In the genomic region with DNA sequence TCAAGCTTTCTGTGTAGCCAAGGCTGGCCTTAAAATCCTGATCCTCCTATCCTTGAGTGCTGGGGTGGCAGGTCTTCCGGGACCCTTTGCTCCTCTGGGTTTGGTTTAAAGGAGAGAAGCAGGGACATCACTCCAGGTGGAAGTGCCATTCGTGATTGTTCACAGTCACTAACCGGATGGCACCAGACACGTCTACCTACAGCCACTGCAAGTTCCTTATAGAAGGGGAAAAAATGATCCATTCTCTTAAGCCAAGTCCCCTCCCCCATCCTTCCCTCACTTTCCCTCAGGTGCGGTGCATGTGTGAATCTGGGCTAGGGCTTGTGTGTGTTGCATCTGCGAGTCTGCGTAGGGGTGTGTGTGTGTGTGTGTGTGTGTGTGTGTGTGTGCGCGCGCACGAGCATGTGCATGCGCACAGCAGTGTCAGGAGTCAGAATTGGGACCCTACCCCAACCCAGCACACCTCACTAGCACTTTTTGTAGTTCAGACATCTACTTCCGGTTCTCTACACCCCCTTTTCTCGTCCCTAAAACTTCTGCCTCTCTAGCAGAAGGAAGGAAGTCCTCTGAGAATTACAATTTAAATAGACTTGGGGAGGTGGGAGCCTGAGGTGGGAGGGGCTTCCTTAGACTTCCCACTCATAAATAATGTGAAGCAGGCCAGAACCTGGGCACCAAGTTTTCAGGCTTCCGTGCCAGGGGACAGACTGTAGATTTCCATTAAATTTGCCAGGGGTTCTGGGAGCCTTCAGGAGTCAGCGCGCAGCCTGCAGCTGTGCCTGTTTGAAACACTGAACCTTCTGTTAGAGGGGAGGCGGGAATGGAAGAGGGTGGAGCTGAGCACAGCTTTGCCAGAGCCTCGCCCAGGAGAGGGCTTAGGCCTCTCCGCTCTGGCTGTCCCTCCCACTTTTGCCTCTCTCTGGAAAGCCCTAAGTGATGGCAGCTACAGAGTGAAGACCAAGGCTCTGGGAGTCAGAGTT, we compare ENCODE assay signal across 8 mouse cellular contexts. TPM values are rescaled to one million over a fixed set of nuclear protein-coding genes. Genes with fewer than 3 reads are reported as not detected.
DNase-seq lines count a peak whose midpoint lies in the region; ATAC-seq and TF ChIP-seq lines count a peak whose summit lies in the region.

No protein-coding gene starts in this region.

- H3K4me2 ChIP-seq in embryonic facial prominence, embryonic 14.5 days (ENCODE audit: low read depth, low read length), result peak overlapping the region; percentile 44
- peak overlapping the region; percentile 42 for H3K4me2 ChIP-seq in heart, embryonic 12.5 days
- peak overlapping the region; percentile 45 for H3K4me2 ChIP-seq in lung, embryonic 16.5 days (ENCODE audit: low read depth, low read length)

- H3K27me3 ChIP-seq in embryonic facial prominence, embryonic 14.5 days (replicated peaks; ENCODE audit: control insufficient read depth, insufficient read depth, low read length), result no peaks in the 10 kb centered on the region
- no peaks in the 10 kb centered on the region; the same call in 1 of the 2 replicates for H3K27me3 ChIP-seq in heart, embryonic 12.5 days (replicated peaks)
- no peaks in the 10 kb centered on the region for H3K27me3 ChIP-seq in lung, embryonic 16.5 days (ENCODE audit: control insufficient read depth, insufficient read depth, low read depth, low read length)
- H3K27me3 ChIP-seq in small intestine, adult 2 months (ENCODE audit: control insufficient read depth, insufficient read depth, low read length), result no peaks in the 10 kb centered on the region

- no peaks in the 10 kb centered on the region for H3K9me3 ChIP-seq in embryonic facial prominence, embryonic 14.5 days (ENCODE audit: control insufficient read depth, low read length)
- H3K9me3 ChIP-seq in heart, embryonic 12.5 days (replicated peaks), result no peaks in the 10 kb centered on the region
- H3K9me3 ChIP-seq in lung, embryonic 16.5 days (ENCODE audit: control insufficient read depth, low read length), result no peaks in the 10 kb centered on the region

- TF ChIP-seq POLR2A in small intestine, adult 2 months (IDR thresholded peaks at IDR 0.05; ENCODE audit: low read depth, low read length), result no peak

- 21% methylated on average over 20 of the region's 20 CpGs for WGBS in embryonic facial prominence, embryonic 14.5 days
- WGBS in heart, embryonic 12.5 days, result 22% methylated on average over 20 of the region's 20 CpGs
- 24% methylated on average over 20 of the region's 20 CpGs for WGBS in lung, embryonic 16.5 days
- 12% methylated on average over 20 of the region's 20 CpGs for WGBS in small intestine, adult 2 months

- peak; percentile 94 for ATAC-seq in embryonic facial prominence, embryonic 14.5 days (ENCODE audit: low read depth)
- peak; percentile 58; the same call in 1 of the 2 replicates for ATAC-seq in heart, embryonic 12.5 days (ENCODE audit: insufficient number of reproducible peaks, low FRiP score)
- peak; percentile 80 for ATAC-seq in lung, embryonic 16.5 days (ENCODE audit: low read depth)

- TF ChIP-seq CTCF in small intestine, adult 2 months (IDR thresholded peaks at IDR 0.05; ENCODE audit: extremely low read depth, insufficient read length, insufficient replicate concordance, low read depth, low read length), result no peak

- peak overlapping the region; percentile 25; the same call in 1 of the 2 replicates for H3K9ac ChIP-seq in embryonic facial prominence, embryonic 14.5 days (ENCODE audit: low read depth, low read length)
- peak overlapping the region; percentile 3; the same call in 1 of the 2 replicates for H3K9ac ChIP-seq in heart, embryonic 12.5 days
- H3K9ac ChIP-seq in lung, embryonic 16.5 days (ENCODE audit: low read length), result peak overlapping the region; percentile 2

- peak overlapping the region; percentile 82 for H3K27ac ChIP-seq in embryonic facial prominence, embryonic 14.5 days (replicated peaks; ENCODE audit: low read depth, low read length)
- H3K27ac ChIP-seq in heart, embryonic 12.5 days (ENCODE audit: poor library complexity, severe bottlenecking), result peak overlapping the region; percentile 25
- peak overlapping the region; percentile 62 for H3K27ac ChIP-seq in lung, embryonic 16.5 days (ENCODE audit: low read length)
- H3K27ac ChIP-seq in small intestine, adult 2 months (ENCODE audit: insufficient read depth, low read depth, low read length), result peak overlapping the region; percentile 46

- DNase-seq in A20 (ENCODE audit: low read depth, low spot score) (peak; percentile 4), MN1 (ENCODE audit: low spot score) (peak; percentile 91)
- DNase-seq in embryonic facial prominence, embryonic 14.5 days (ENCODE audit: low spot score), result peak; percentile 95
- DNase-seq in kidney, postnatal 10 days, result peak; percentile 71
- no peak for DNase-seq in B cell, adult 2 months

- peaks cover 16% of the 10 kb centered on the region for H3K36me3 ChIP-seq in embryonic facial prominence, embryonic 14.5 days (ENCODE audit: control insufficient read depth, insufficient read depth, low read length)
- peaks cover 36% of the 10 kb centered on the region for H3K36me3 ChIP-seq in heart, embryonic 12.5 days
- H3K36me3 ChIP-seq in lung, embryonic 16.5 days (ENCODE audit: control insufficient read depth, insufficient read depth, low read length), result 0 out of 2 replicates have a peak, but pooled peaks cover 8% of the 10 kb centered on the region
- H3K36me3 ChIP-seq in small intestine, adult 2 months (ENCODE audit: control insufficient read depth, insufficient read depth, low read length), result peaks cover 7% of the 10 kb centered on the region

- peak overlapping the region; percentile 16 for H3K4me3 ChIP-seq in embryonic facial prominence, embryonic 14.5 days (ENCODE audit: low read depth, low read length)
- peak overlapping the region; percentile 2; the same call in 1 of the 2 replicates for H3K4me3 ChIP-seq in heart, embryonic 12.5 days
- H3K4me3 ChIP-seq in lung, embryonic 16.5 days (ENCODE audit: low read length), result no peak overlapping the region
- H3K4me3 ChIP-seq in small intestine, adult 2 months (ENCODE audit: low read depth, low read length), result no peak overlapping the region

- H3K4me1 ChIP-seq in embryonic facial prominence, embryonic 14.5 days (ENCODE audit: control insufficient read depth, insufficient read depth, low read length), result peaks cover 28% of the 10 kb centered on the region
- peaks cover 47% of the 10 kb centered on the region for H3K4me1 ChIP-seq in heart, embryonic 12.5 days (replicated peaks)
- peaks cover 24% of the 10 kb centered on the region for H3K4me1 ChIP-seq in lung, embryonic 16.5 days (replicated peaks; ENCODE audit: control insufficient read depth, insufficient read depth, low read length)
- peaks cover 29% of the 10 kb centered on the region for H3K4me1 ChIP-seq in small intestine, adult 2 months (ENCODE audit: control insufficient read depth, insufficient read depth, insufficient read length, low read length)

RNA-seq across cellular contexts. Expression of a gene that starts 3.1 kb away (rescaled TPM):
- 12.5 and 13.2 TPM in 2 replicates for polyA plus RNA-seq in embryonic facial prominence, embryonic 14.5 days (2014; fragmentation: Nextera tagmentation; extraction: Ambion mirVana)
- 10.2 and 10.6 TPM in 2 replicates for polyA plus RNA-seq in heart, embryonic 12.5 days (2016; fragmentation: Nextera tagmentation; extraction: Ambion mirVana)
- polyA plus RNA-seq in lung, embryonic 16.5 days (2015; fragmentation: Nextera tagmentation; extraction: Ambion mirVana), result 15.8 and 16.4 TPM in 2 replicates
- polyA plus RNA-seq in small intestine, adult 2 months (2012; rRNA removed), result 23.5 and 31.9 TPM in 2 replicates

RNA-seq across cellular contexts. Expression of a gene that starts 10.5 kb away (rescaled TPM):
- polyA plus RNA-seq in embryonic facial prominence, embryonic 14.5 days (2014; fragmentation: Nextera tagmentation; extraction: Ambion mirVana), result 2.9 and 3.2 TPM in 2 replicates
- polyA plus RNA-seq in heart, embryonic 12.5 days (2016; fragmentation: Nextera tagmentation; extraction: Ambion mirVana), result 1.00 and 1.1 TPM in 2 replicates
- polyA plus RNA-seq in lung, embryonic 16.5 days (2015; fragmentation: Nextera tagmentation; extraction: Ambion mirVana), result 1.5 and 1.6 TPM in 2 replicates
- polyA plus RNA-seq in small intestine, adult 2 months (2012; rRNA removed), result 6.3 and 7.1 TPM in 2 replicates

RNA-seq across cellular contexts. Expression of a gene that starts 41.2 kb away (rescaled TPM):
- 77.6 and 92.2 TPM in 2 replicates for polyA plus RNA-seq in embryonic facial prominence, embryonic 14.5 days (2014; fragmentation: Nextera tagmentation; extraction: Ambion mirVana)
- polyA plus RNA-seq in heart, embryonic 12.5 days (2016; fragmentation: Nextera tagmentation; extraction: Ambion mirVana), result 52.2 and 58.2 TPM in 2 replicates
- polyA plus RNA-seq in lung, embryonic 16.5 days (2015; fragmentation: Nextera tagmentation; extraction: Ambion mirVana), result 80.7 and 84.3 TPM in 2 replicates
- 21.8 and 23.2 TPM in 2 replicates for polyA plus RNA-seq in small intestine, adult 2 months (2012; rRNA removed)

RNA-seq across cellular contexts. Expression of a gene that starts 52.4 kb away (rescaled TPM):
- polyA plus RNA-seq in embryonic facial prominence, embryonic 14.5 days (2014; fragmentation: Nextera tagmentation; extraction: Ambion mirVana), result 0.25 TPM in 1 of 2 replicates, not detected in the other
- polyA plus RNA-seq in heart, embryonic 12.5 days (2016; fragmentation: Nextera tagmentation; extraction: Ambion mirVana), result 0.15 TPM in 2 replicates
- 0.20 and 0.23 TPM in 2 replicates for polyA plus RNA-seq in lung, embryonic 16.5 days (2015; fragmentation: Nextera tagmentation; extraction: Ambion mirVana)
- not detected in 2 replicates for polyA plus RNA-seq in small intestine, adult 2 months (2012; rRNA removed)

Comparison
In these comparisons a context has a peak if more than half of its experiments do, and no peak if none do; other contexts are left out.
1. DNase-seq: peak in A20 (single experiment), MN1 (single experiment), embryonic facial prominence, embryonic 14.5 days (single experiment) and kidney, postnatal 10 days (single experiment); none in B cell, adult 2 months (0 of 2).
2. H3K27ac ChIP-seq: peak in every context shown above with its lines; median percentile 82 in embryonic facial prominence, embryonic 14.5 days; 62 in lung, embryonic 16.5 days; 46 in small intestine, adult 2 months; 25 in heart, embryonic 12.5 days.
3. H3K4me3 ChIP-seq: peak in embryonic facial prominence, embryonic 14.5 days (single experiment) and heart, embryonic 12.5 days (single experiment); none in lung, embryonic 16.5 days (single experiment) and small intestine, adult 2 months (single experiment).
4. Peak in every context shown above with its lines, with median percentiles within 50 percentile points of each other: ATAC-seq, H3K4me2 ChIP-seq and H3K9ac ChIP-seq.